ENCODE assay signal across 9 mouse cellular contexts in genomic region chr19:14566564-14567021, GRCm38 (mm10). TPM values are rescaled to one million over a fixed set of nuclear protein-coding genes. Genes with fewer than 3 reads are reported as not detected.
DNase-seq lines count a peak whose midpoint lies in the region; ATAC-seq lines count a peak whose summit lies in the region.
"Had no signal": no experiment of that assay in that cellular context is flagged by ENCODE, and none has a peak within 500 bp of the region (broad histone marks: within the 10 kb centered on the region; RNA-seq: fewer than 3 reads in every experiment).

No protein-coding gene starts in this region.

- no peak overlapping the region for H3K4me2 ChIP-seq in hindbrain, embryonic 11.5 days (replicated peaks; ENCODE audit: low read depth, low read length)
- no peak overlapping the region for H3K4me2 ChIP-seq in midbrain, embryonic 15.5 days
- H3K4me2 ChIP-seq: limb, embryonic 12.5 days had no signal

- WGBS in hindbrain, embryonic 11.5 days: 22% methylated on average over 5 of the region's 5 CpGs
- 10% methylated on average over 5 of the region's 5 CpGs for WGBS in midbrain, embryonic 15.5 days
- WGBS in heart, embryonic 10.5 days: 76% methylated on average over 5 of the region's 5 CpGs

- H3K27me3 ChIP-seq in hindbrain, embryonic 11.5 days (ENCODE audit: control insufficient read depth, insufficient read depth, low read length): no peaks in the 10 kb centered on the region
- no peaks in the 10 kb centered on the region for H3K27me3 ChIP-seq in midbrain, embryonic 15.5 days (replicated peaks)
- H3K27me3 ChIP-seq in heart, embryonic 10.5 days (ENCODE audit: insufficient read depth, poor library complexity, severe bottlenecking): no peaks in the 10 kb centered on the region
- H3K27me3 ChIP-seq: limb, embryonic 12.5 days had no signal

- 0 out of 2 replicates have a peak overlapping the region, but pooled peaks have one; percentile 34 for H3K27ac ChIP-seq in hindbrain, embryonic 11.5 days (ENCODE audit: low read depth, low read length)
- H3K27ac ChIP-seq in midbrain, embryonic 15.5 days: 0 out of 2 replicates have a peak overlapping the region, but pooled peaks have one; percentile 13
- H3K27ac ChIP-seq in heart, embryonic 10.5 days: no peak overlapping the region

- peak; percentile 9 for DNase-seq in cerebellum, adult 9-10 months
- DNase-seq in cerebellum, adult 9-11 months: no peak
- peak; percentile 85 for DNase-seq in embryo, embryonic 10.5 days (ENCODE audit: low spot score)
- peak; percentile 79 for DNase-seq in hindbrain, embryonic 11.5 days (ENCODE audit: low spot score)
- DNase-seq in heart, embryonic 10.5 days (ENCODE audit: low spot score): no peak
- DNase-seq in gastrocnemius, adult 18-20 months (ENCODE audit: low spot score): no peak
- DNase-seq in heart, adult 18-20 months: no peak

- no peaks in the 10 kb centered on the region for H3K4me1 ChIP-seq in hindbrain, embryonic 11.5 days (replicated peaks; ENCODE audit: control insufficient read depth, insufficient read depth, low read length)
- H3K4me1 ChIP-seq in midbrain, embryonic 15.5 days: peaks cover 18% of the 10 kb centered on the region
- peaks cover 3% of the 10 kb centered on the region; the same call in 1 of the 2 replicates for H3K4me1 ChIP-seq in heart, embryonic 10.5 days

- no peaks in the 10 kb centered on the region for H3K9me3 ChIP-seq in hindbrain, embryonic 11.5 days (ENCODE audit: control insufficient read depth, low read length)
- H3K9me3 ChIP-seq in midbrain, embryonic 15.5 days: no peaks in the 10 kb centered on the region
- no peaks in the 10 kb centered on the region for H3K9me3 ChIP-seq in heart, embryonic 10.5 days
- H3K9me3 ChIP-seq: limb, embryonic 12.5 days had no signal

- H3K9ac ChIP-seq in hindbrain, embryonic 11.5 days (ENCODE audit: low read depth, low read length): no peak overlapping the region
- no peak overlapping the region for H3K9ac ChIP-seq in midbrain, embryonic 15.5 days
- H3K9ac ChIP-seq: limb, embryonic 12.5 days had no signal

- peak; percentile 90 for ATAC-seq in hindbrain, embryonic 11.5 days (ENCODE audit: low FRiP score)
- ATAC-seq in midbrain, embryonic 15.5 days (replicated peaks): peak; percentile 32; the same call in 1 of the 2 replicates

- H3K4me3 ChIP-seq in hindbrain, embryonic 11.5 days (ENCODE audit: low read depth, low read length): no peak overlapping the region
- H3K4me3 ChIP-seq in midbrain, embryonic 15.5 days: no peak overlapping the region
- H3K4me3 ChIP-seq in heart, embryonic 10.5 days: no peak overlapping the region
- H3K4me3 ChIP-seq: limb, embryonic 12.5 days had no signal

- H3K36me3 ChIP-seq in hindbrain, embryonic 11.5 days (ENCODE audit: control insufficient read depth, insufficient read depth, low read length): no peaks in the 10 kb centered on the region
- no peaks in the 10 kb centered on the region for H3K36me3 ChIP-seq in midbrain, embryonic 15.5 days (replicated peaks)
- H3K36me3 ChIP-seq in heart, embryonic 10.5 days: no peaks in the 10 kb centered on the region
- H3K36me3 ChIP-seq: limb, embryonic 12.5 days had no signal

RNA-seq across cellular contexts. Expression of gene Tle4, which starts 31.3 kb away (rescaled TPM):
- 23.2 and 31.1 TPM in 2 replicates for polyA plus RNA-seq in hindbrain, embryonic 11.5 days (2014; fragmentation: Nextera tagmentation; extraction: Ambion mirVana)
- 40.4 and 41.3 TPM in 2 replicates for polyA plus RNA-seq in midbrain, embryonic 15.5 days (2015; fragmentation: Nextera tagmentation; extraction: Ambion mirVana)
- 7.6 and 10.6 TPM in 2 replicates for polyA plus RNA-seq in heart, embryonic 10.5 days (2016; fragmentation: Nextera tagmentation; extraction: Ambion mirVana)
- 10 to 100 TPM; 16.1 to 18.7 TPM for total RNA-seq in gastrocnemius, adult 18-20 months (2021)
- total RNA-seq in heart, adult 18-20 months (2021): 1 to 10 TPM; 8.7 to 9.2 TPM

Comparison
In these comparisons a context has a peak if more than half of its experiments do, and no peak if none do; other contexts are left out.
1. DNase-seq: peak in cerebellum, adult 9-10 months (single experiment), embryo, embryonic 10.5 days (single experiment) and hindbrain, embryonic 11.5 days (single experiment); none in cerebellum, adult 9-11 months (single experiment), heart, embryonic 10.5 days (single experiment), gastrocnemius, adult 18-20 months (single experiment) and heart, adult 18-20 months (0 of 2).